9 mouse cellular contexts compared by ENCODE assay signal in the genomic region with DNA sequence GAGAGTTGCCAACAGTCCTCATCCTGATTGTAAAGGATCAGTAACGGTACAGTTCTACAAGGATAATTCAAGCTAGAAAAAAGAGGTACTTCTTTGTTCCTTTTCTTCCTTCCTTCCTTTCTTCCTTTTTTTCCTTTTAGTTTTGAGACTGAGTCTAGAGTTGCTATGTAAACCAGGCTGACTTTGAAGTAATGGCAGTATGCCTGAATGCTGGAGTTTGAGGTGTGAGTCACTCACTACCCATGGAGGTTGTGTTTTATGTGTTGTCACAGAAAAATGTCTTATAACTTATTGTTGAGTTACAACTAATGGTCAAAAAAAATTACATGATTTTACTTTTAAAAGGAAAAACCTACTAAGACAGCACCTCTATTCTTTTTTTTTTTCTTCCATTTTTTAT.
"Had no signal": no experiment of that assay in that cellular context is flagged by ENCODE, and none has a peak within 500 bp of the region (broad histone marks: within the 10 kb centered on the region; RNA-seq: fewer than 3 reads in every experiment).

No protein-coding gene starts in this region.

- DNase-seq: kidney, adult 2 months; kidney, postnatal 14 days; liver; liver, embryonic 13.5 days; liver, postnatal 0 days; midbrain, embryonic 14.5 days; retina, postnatal 1 day; right cerebral cortex, postnatal 14 days; thymus, postnatal 4 days had no signal
